Mouse (Mus musculus): ENCODE measurements around the gene Ldlrap1.
"Not testable (repeated sequence)": the region's sequence is repeated elsewhere in the genome, so short reads cannot be mapped to it uniquely, and the experiment has no call there.

The Ldlrap1 gene

DNA sequence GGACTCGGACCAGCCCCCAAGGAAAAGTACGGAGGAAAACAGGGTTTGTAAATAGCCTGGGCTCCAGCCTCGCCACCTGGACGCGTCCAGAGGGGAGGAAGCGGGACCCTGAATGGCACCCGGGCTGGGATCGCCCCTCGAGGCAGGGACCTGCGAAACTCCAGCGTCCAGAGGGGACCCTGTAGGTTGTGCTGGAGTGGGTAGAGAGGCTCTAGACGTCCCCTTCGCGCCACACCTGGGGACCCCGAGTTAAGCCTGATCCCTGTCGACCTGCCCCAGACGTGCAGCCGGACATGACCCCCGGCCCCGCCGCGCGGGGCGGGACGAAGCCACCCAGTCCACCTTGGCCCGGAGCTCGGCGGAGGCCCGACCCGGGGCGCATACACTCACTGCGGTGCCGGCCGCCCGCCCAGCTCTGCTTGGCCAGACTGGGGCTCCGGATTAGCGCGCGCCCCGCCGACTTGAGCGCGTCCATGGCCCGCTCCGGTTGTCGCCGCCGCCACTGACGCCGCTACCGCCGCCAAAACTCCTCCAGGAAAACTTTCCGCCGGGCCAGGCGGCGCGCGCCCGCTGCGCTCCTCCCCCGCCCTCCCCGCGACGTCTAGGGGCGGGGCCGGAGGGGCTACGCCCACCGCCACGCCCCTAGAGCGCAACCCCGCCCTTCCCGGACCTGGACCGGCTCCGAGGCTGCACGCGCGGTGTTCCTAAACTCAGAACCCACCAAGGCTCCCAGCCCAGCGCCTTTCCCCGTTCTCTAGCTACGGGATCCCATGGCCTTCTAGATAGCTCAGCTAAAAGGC, at the start of gene Ldlrap1:
Ldlrap1 (minus strand) TSS at position 599 of the 800 bp plus-strand sequence.
- DNase-seq (ENCODE audit: low spot score) = peak; percentile 74

- no peak for DNase-seq (ENCODE audit: low spot score)
Observed at GRCm38 (mm10) chr4:134814229-134814571, 46.4 kb upstream of the Ldlrap1 start.

DNA sequence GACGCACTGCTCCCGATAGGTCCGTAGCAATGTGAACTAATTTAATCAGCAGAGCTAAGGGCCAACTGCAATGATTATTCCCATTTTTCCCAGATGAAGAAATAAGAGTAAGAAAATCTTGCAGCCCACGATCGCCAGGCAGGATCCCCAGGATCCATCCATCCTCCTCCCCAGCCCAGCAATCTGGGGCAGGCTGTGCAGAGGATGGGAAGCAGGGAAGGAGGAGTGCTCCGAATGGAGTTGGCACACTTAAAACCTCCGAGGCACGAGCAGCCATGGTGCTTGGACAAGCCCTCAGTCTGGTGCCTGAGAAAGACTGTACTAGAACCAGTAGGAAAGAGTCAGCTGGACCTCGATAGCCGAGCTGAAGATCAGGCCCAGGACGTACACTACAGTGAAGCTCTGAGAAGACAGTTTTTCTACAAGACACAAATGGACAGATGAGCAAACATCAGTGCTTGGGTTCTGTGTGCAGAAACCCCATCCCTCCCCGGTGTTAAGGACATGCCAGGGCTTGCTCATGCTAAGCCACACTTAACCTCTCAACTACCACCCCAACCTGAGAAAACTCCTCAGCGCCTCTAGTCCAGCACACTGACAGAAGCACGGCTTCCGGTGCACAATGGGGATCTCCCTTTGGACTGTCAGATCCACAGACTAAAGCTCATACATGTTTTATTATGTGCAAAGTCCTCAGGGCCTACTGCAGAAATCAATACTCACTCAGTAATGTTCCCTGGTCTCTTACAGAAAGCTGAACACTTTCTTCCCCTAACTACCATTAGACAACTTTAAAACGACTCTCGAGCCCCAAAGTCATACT, 45.8 kb upstream of the Ldlrap1 start:
- DNase-seq (ENCODE audit: low spot score) = no peak

DNA sequence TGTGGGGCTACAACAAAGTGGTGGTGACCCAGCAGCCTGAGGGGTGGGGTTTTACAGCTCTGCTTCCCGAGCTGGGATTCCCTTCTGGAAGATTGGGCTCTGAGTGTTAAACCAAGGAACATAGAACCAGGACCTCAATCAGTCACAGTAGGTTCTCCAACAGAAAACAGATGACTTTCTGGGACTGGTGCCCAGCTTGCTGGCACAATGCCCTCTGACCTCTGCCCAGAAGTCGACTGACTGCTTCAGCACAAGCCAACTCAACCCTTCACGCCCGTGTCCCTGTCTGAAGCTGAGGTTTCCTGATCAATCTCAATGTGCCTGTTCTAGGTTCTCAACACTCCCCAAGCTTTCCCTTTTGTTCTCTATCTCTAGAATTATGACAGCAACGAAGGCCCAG, 36.9 kb upstream of the Ldlrap1 start:
- DNase-seq (ENCODE audit: low spot score) = peak; percentile 80

DNA sequence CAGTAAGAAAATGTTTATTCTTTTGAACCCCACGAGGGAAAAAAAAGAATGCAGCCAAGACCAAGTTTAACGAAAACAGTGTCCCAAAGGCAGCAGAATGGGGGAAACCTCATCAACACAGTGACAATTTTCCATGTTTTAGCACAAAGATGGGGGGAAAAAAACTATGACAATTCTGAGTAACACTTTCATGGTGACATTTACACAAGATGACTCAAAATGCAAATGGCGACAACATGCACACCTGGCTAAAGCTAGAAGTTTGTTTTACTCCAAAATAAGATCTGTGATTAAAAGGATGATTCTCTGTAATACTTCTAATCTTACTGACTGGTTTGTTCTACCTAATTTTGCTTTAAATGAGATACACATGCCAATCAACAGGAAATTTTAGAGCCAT, 34.9 kb upstream of the Ldlrap1 start:
- DNase-seq (ENCODE audit: low spot score) = no peak

GRCm38 (mm10) chr4:134802155-134802554, 34.3 kb upstream of the Ldlrap1 start:
- no peak for DNase-seq (ENCODE audit: low spot score)

DNA sequence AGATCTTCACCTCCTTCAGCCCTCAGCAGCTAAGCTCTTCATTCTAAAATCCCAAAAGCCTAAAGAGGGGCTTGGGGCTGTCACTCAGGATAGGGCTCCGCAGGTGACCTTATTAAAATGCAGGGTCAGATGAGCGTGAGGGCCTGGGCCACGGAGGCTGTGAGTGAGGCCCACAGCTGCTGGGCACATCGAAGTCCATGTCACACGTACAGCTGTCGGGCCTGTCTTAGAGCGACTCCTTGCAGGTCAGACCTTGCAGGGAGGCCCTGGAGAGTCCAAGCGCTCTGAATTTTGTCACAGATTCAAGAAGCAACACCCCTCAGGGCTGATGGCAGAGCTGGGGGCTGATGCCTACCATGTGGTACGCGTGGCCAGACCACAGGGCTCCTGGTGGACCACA, 32.9 kb upstream of the Ldlrap1 start:
- no peak for DNase-seq (ENCODE audit: low spot score)

DNA sequence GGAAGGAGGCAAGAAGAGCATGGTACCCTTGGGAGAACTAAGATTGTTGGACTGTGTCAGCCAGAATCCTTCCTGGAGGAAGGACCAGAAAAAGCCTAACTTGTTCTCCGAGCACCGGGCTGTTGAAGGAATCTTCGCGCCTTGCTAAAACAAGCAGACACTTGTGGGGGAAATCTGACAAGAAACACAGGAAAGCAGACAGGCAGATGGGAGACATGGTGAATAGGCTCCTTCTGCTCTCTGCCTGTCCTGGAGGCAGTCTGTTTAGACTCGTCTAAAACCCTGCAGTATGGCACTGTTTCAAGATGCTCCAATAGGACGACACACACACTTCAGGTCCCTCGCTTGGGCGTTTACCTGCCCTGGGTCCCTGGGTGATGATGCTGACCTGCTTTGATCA, 32.3 kb upstream of the Ldlrap1 start:
- no peak for DNase-seq (ENCODE audit: low spot score)

DNA sequence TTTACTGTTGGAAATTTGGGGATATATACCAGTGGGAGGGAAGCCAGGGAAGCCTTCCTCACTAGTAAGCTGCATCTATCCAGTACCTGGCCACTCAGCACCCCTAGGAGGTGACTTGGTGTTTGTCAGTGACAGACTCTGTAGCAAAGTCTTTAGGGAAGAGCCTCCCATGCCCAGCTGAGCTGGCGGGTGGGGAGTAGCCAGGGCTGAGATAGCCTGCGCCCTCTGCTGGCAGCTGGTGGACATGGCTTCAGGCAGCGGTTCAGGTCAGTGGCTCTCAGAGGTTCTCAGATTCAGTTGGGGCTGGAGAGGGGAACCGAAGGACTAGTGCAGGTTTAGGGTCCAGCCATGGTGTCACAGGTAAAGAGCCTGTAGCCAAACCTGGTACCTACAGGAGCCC, 31.4 kb upstream of the Ldlrap1 start:
- peak; percentile 68 for DNase-seq (ENCODE audit: low spot score)

GRCm38 (mm10) chr4:134798861-134799260, 31.0 kb upstream of the Ldlrap1 start:
- no peak for DNase-seq (ENCODE audit: low spot score)

DNA sequence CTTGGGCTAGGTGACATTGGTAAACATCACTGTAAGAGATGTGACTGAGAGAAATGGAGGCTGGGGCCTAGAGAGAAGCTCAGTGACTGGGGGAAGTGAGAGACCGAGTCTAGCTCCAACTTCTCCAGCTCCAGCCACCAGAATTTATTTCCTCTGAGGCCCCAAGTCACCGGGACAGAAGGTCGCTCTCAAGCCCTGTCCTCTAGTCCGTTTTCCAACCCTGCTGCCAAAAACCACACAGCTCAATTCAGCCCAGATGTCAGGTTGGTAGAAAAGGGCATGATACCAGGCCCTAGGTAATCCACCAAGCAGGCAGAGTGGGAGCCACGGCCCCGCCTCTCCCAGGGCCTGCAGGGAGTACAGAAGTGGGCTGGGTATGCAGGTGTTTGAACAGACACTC, 29.8 kb upstream of the Ldlrap1 start:
- DNase-seq (ENCODE audit: low spot score) = no peak

DNA sequence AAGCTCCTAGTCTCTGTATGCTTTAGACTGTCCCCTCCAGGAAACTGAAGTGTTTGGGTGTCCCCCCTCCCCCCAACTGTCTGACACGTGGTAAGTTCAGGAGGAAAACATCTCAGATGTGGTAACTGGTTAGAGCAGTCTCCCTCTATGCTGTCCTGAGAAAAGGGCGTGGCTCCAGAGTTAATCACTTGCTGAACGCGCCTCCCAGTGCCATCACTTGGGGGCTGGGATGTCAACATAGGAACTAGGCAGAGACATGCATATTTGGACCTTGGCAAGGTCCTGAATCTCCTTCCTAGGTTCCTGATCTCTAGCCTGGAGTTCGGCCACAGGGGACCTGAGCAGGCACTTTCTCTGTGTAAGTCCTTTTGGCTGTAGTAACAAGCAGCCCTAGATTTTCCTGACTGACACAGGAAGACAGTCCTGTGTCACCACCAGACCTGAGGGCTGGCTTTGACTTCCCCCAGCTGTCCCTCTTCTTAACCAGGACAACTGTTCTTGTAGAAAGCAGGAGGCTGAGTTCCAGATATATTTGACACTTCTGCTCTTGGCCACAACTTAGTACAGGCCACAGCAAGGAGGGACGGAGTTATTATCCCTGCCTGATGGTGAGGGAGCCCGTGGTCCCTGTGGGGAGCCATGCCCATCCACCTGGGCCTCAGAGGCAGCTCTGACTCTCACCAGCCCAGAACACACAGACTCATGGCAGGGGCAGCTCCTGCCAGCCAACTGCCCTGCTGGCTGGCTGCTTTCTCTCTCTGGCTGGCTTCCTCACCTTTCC, 28.9 kb upstream of the Ldlrap1 start:
- DNase-seq (ENCODE audit: low spot score) = no peak

- DNase-seq (ENCODE audit: low spot score) = no peak
Observed at GRCm38 (mm10) chr4:134795819-134796485, 28.1 kb upstream of the Ldlrap1 start.

DNA sequence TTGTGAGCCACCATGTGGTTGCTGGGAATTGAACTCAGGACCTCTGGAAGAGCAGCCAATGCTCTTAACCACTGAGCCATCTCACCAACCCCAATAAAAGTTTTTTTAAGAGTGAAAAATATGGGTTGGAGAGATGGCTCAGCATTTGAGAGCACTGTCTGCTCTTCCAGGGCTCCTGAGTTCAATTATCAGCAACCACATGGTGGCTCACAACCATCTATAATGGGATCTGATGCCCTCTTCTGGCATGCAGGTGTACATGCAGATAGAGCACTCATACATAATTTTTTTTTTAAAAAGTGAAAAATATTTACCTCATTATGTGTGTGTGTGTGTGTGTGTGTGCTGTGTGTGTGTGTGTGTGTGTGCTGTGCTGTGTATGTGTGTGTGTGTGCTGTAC, 27.1 kb upstream of the Ldlrap1 start:
- not testable (repeated sequence) for DNase-seq (ENCODE audit: low spot score)

- no peak for DNase-seq (ENCODE audit: low spot score)
Observed at GRCm38 (mm10) chr4:134793213-134793956, 25.6 kb upstream of the Ldlrap1 start.

GRCm38 (mm10) chr4:134791731-134792130, 23.9 kb upstream of the Ldlrap1 start:
- no peak for DNase-seq (ENCODE audit: low spot score)

DNA sequence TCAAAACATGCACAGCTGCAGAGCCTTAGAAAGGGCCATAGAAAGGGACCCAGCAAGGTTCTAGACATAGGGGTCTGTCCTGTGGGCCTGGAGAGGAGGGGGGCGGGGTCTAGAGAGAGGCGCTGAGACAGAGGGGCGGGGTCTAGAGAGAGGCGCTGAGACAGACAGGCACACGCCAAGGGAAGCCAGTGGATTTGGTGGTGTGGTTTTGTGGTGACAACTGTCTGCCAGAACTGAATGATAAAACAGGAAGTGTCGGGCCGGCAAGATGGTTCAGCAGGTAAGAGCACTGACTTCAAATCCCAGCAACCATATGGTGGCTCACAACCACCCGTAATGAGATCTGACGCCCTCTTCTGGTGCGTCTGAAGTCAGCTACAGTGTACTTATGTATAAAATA, 19.1 kb upstream of the Ldlrap1 start:
- no peak for DNase-seq (ENCODE audit: low spot score)

- no peak for DNase-seq (ENCODE audit: low spot score)
Observed at GRCm38 (mm10) chr4:134784701-134785100, 16.9 kb upstream of the Ldlrap1 start.

DNA sequence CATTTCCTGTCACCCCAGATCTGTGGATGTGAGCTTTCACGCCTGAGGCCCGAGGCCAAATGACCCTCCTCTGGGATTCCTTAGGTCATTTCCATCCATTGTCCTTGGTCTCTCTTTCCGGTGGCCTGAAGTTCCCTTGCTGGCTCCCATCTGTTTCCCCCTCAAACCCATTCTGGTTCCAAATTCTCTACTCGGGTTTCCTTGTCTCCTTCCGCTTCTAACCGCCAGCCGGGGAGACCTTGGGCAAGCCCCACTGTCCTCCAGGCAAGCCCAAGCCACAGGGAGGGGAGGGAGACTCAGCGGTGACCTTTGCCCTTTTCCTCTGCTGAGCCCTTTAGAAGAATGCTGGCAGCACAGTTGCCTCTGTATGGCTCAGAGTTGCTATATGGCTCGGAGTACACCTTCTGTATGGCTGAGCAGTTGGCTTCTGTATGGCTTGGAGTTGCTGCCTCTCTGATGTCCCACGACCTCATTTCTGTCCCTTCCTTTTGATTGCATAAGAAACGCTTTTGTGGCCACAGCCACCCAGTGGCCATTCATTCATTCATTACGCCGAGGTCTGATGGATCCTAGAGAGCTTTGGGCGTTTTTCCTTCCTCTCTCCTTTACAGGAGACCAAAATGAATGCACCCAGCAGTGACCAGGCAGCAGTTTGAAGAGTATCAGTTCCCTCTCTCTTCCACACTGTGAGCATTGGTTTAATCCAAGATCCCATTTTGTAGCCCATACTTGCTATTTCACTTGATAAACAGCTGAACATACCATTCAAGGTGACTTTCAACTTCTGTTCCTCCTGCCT, 11.5 kb upstream of the Ldlrap1 start:
- no peak for DNase-seq (ENCODE audit: low spot score)

DNA sequence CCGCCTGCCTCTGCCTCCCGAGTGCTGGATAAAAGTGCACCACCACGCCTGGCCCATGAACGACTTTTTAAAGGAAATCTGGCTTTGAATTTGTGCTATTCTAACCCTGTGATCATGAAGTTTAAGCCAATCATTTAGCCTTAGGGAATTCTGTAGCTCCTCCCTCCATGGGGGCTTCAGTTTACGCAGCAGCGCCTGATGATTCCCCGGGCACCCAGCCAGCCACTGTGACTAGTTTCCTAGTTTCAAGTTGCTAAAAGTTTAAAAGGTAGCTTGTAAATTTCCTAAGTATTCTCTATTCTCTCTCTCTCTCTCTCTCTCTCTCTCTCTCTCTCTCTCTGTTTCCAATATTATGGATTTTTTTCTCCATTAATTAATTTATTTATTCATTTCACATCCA, 8.4 kb upstream of the Ldlrap1 start:
- no peak for DNase-seq (ENCODE audit: low spot score)
